Mouse (Mus musculus): ENCODE results near the gene Slc22a21.
"Not testable (repeated sequence)": the region's sequence is repeated elsewhere in the genome, so short reads cannot be mapped to it uniquely, and the experiment has no call there.

- TF ChIP-seq CTCF, EP300 (IDR thresholded peaks at IDR 0.05; ENCODE audit: low read depth): not testable (repeated sequence)
Measured at GRCm38 (mm10) chr11:54006362-54006761, 26.2 kb upstream of the Slc22a21 start.
